Mouse (Mus musculus): ENCODE measurements around the gene Cldn19. TPM values are rescaled to one million over a fixed set of nuclear protein-coding genes. Genes with fewer than 3 reads are reported as not detected.

Gene Cldn19
- polyA plus RNA-seq, 1 experiment from 2014 or later, result 0.15 TPM

GRCm38 (mm10) chr4:119292771-119293573 is 37.8 kb downstream of the Cldn19 start:
- H3K27me3 ChIP-seq, result no peaks in the 10 kb centered on the region
- peak overlapping the region; percentile 95 for H3K9ac ChIP-seq
- H3K9me3 ChIP-seq, result no peaks in the 10 kb centered on the region
- peak overlapping the region; percentile 81 for H3K27ac ChIP-seq
- no peak for ATAC-seq (ENCODE audit: low FRiP score, low read depth)
- peaks cover 25% of the 10 kb centered on the region for H3K4me1 ChIP-seq
- under 1% methylated on average over 24 of the region's 24 CpGs for WGBS
- H3K4me3 ChIP-seq, result peak overlapping the region; percentile 85
- H3K36me3 ChIP-seq, result peaks cover 22% of the 10 kb centered on the region
- H3K4me2 ChIP-seq (replicated peaks), result peak overlapping the region; percentile 74

GRCm38 (mm10) chr4:119293574-119294258 is 38.5 kb downstream of the Cldn19 start:
- Histone ChIP-seq H3K27me3 (no peaks in the 10 kb centered on the region), H3K4me1 (peaks cover 25% of the 10 kb centered on the region), H3K9me3 (no peaks in the 10 kb centered on the region), H3K4me2 (replicated peaks) (peak overlapping the region; percentile 74), H3K36me3 (peaks cover 18% of the 10 kb centered on the region), H3K4me3 (peak overlapping the region; percentile 85), H3K9ac (peak overlapping the region; percentile 95), H3K27ac (peak overlapping the region; percentile 81)
- WGBS, result under 1% methylated on average over 48 of the region's 80 CpGs
- ATAC-seq (ENCODE audit: low FRiP score, low read depth), result peak; percentile 9; the same call in 1 of the 2 replicates

GRCm38 (mm10) chr4:119294415-119295133 is 39.4 kb downstream of the Cldn19 start, which contains the start of gene Ybx1:
Ybx1 (minus strand) TSS chr4:119294604.
- Histone ChIP-seq H3K36me3 (peaks cover 14% of the 10 kb centered on the region), H3K27ac (peak within 1 kb of the TSS; percentile 86), H3K27me3 (no peaks in the 10 kb centered on the region), H3K4me2 (replicated peaks) (peak within 1 kb of the TSS; percentile 74), H3K4me1 (peaks cover 25% of the 10 kb centered on the region), H3K9ac (peak within 1 kb of the TSS; percentile 95), H3K9me3 (no peaks in the 10 kb centered on the region), H3K4me3 (peak within 1 kb of the TSS; percentile 85)
- peak; percentile 99 for ATAC-seq (ENCODE audit: low FRiP score, low read depth)
- WGBS, result under 1% methylated on average over 61 of the region's 61 CpGs

GRCm38 (mm10) chr4:119295134-119295453 is 39.9 kb downstream of the Cldn19 start:
- WGBS, result 9% methylated on average over 6 of the region's 6 CpGs
- H3K9ac ChIP-seq, result peak overlapping the region; percentile 74
- H3K36me3 ChIP-seq, result peaks cover 14% of the 10 kb centered on the region
- no peaks in the 10 kb centered on the region for H3K9me3 ChIP-seq
- H3K27ac ChIP-seq, result peak overlapping the region; percentile 86
- peak overlapping the region; percentile 67 for H3K4me2 ChIP-seq (replicated peaks)
- peaks cover 25% of the 10 kb centered on the region for H3K4me1 ChIP-seq
- no peaks in the 10 kb centered on the region for H3K27me3 ChIP-seq
- no peak for ATAC-seq (ENCODE audit: low FRiP score, low read depth)
- H3K4me3 ChIP-seq, result peak overlapping the region; percentile 85

- H3K36me3 ChIP-seq, result peaks cover 4% of the 10 kb centered on the region; the same call in 1 of the 2 replicates
- no peak overlapping the region for H3K4me3 ChIP-seq
- H3K4me2 ChIP-seq (replicated peaks), result no peak overlapping the region
- H3K4me1 ChIP-seq, result peaks cover 11% of the 10 kb centered on the region
- no peaks in the 10 kb centered on the region for H3K27me3 ChIP-seq
- 49% methylated on average over 2 of the region's 2 CpGs for WGBS
- no peak overlapping the region for H3K27ac ChIP-seq
- H3K9ac ChIP-seq, result no peak overlapping the region
- H3K9me3 ChIP-seq, result no peaks in the 10 kb centered on the region
- ATAC-seq (ENCODE audit: low FRiP score, low read depth), result no peak
Measured at GRCm38 (mm10) chr4:119297361-119297760, 42.1 kb downstream of the Cldn19 start.

GRCm38 (mm10) chr4:119300761-119301160 is 45.5 kb downstream of the Cldn19 start:
- Histone ChIP-seq H3K36me3 (peaks cover 4% of the 10 kb centered on the region; the same call in 1 of the 2 replicates), H3K27me3 (no peaks in the 10 kb centered on the region), H3K9ac (no peak overlapping the region), H3K4me1 (no peaks in the 10 kb centered on the region; the same call in 1 of the 2 replicates), H3K4me2 (replicated peaks) (no peak overlapping the region), H3K4me3 (no peak overlapping the region), H3K27ac (no peak overlapping the region), H3K9me3 (no peaks in the 10 kb centered on the region)
- no peak for ATAC-seq (ENCODE audit: low FRiP score, low read depth)
- 91% methylated on average over 3 of the region's 3 CpGs for WGBS

- H3K4me1 ChIP-seq, result no peaks in the 10 kb centered on the region
Measured at GRCm38 (mm10) chr4:119301777-119302176, 46.6 kb downstream of the Cldn19 start.

GRCm38 (mm10) chr4:119303291-119303690 is 48.1 kb downstream of the Cldn19 start:
- Histone ChIP-seq H3K4me2 (replicated peaks) (no peak overlapping the region), H3K4me3 (no peak overlapping the region), H3K36me3 (peaks cover 23% of the 10 kb centered on the region), H3K27me3 (no peaks in the 10 kb centered on the region), H3K9me3 (no peaks in the 10 kb centered on the region), H3K4me1 (no peaks in the 10 kb centered on the region), H3K9ac (no peak overlapping the region), H3K27ac (no peak overlapping the region)
- WGBS, result 94% methylated on average over 8 of the region's 8 CpGs
- no peak for ATAC-seq (ENCODE audit: low FRiP score, low read depth)

More at GRCm38 (mm10) chr4:119301777-119302176, 46.6 kb downstream of the Cldn19 start:
- Histone ChIP-seq H3K27me3 (no peaks in the 10 kb centered on the region), H3K4me3 (no peak overlapping the region), H3K36me3 (peaks cover 7% of the 10 kb centered on the region), H3K9ac (no peak overlapping the region), H3K27ac (no peak overlapping the region), H3K4me2 (replicated peaks) (no peak overlapping the region), H3K9me3 (no peaks in the 10 kb centered on the region)
- ATAC-seq (ENCODE audit: low FRiP score, low read depth), result no peak
- 91% methylated on average over 3 of the region's 3 CpGs for WGBS

- Histone ChIP-seq H3K9me3 (no peaks in the 10 kb centered on the region), H3K4me2 (replicated peaks) (no peak overlapping the region), H3K9ac (no peak overlapping the region), H3K27me3 (no peaks in the 10 kb centered on the region), H3K4me1 (no peaks in the 10 kb centered on the region), H3K27ac (no peak overlapping the region), H3K4me3 (no peak overlapping the region), H3K36me3 (peaks cover 38% of the 10 kb centered on the region)
- no peak for ATAC-seq (ENCODE audit: low FRiP score, low read depth)
- 77% methylated on average over 5 of the region's 5 CpGs for WGBS
Measured at GRCm38 (mm10) chr4:119305418-119305817, 50.2 kb downstream of the Cldn19 start.
